Comparison of ENCODE assay signal across 8 mouse cellular contexts in the genomic region with DNA sequence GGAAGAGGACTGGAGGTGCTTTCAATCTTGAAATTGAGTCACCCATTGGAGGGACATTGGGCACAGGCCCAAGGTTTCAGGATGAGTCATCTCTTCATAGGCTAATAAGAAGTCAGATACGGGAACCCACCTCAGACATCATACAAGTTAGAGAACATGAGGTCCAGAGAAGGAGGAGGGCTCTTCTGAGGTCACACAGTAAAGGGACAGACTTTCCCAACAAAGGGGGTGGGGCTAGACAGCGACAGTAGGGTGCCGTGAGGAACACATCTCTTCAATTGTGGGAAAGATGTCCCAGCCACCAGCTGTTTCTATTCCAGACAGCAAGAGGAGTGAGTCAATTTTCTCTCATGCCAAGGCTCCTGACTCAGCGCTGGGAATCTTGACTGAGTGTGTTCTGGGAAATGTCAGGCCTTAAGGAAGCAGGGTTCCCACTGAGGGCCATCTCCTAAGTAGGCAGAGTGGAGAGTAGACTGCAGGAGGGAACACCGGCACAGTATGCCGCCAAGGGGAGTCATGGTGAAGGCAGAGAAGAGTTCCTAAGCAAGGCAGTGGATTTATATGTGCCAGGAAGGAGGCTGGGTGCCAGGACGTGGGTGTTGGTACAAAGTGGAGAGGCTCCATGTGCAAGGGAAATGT. TPM values are rescaled to one million over a fixed set of nuclear protein-coding genes. Genes with fewer than 3 reads are reported as not detected.
DNase-seq lines count a peak whose midpoint lies in the region; ATAC-seq and TF ChIP-seq lines count a peak whose summit lies in the region.

No protein-coding gene starts in this region.

- no peak for ATAC-seq in hindbrain, embryonic 12.5 days (ENCODE audit: low FRiP score)
- no peak for ATAC-seq in hindbrain, embryonic 16.5 days
- ATAC-seq in heart, embryonic 13.5 days (ENCODE audit: extremely low read depth, insufficient number of reproducible peaks, low FRiP score, low TSS enrichment), result no peak

- H3K27me3 ChIP-seq in hindbrain, embryonic 12.5 days, result no peaks in the 10 kb centered on the region
- H3K27me3 ChIP-seq in hindbrain, embryonic 16.5 days (replicated peaks; ENCODE audit: control insufficient read depth, insufficient read depth, low read length), result no peaks in the 10 kb centered on the region
- no peaks in the 10 kb centered on the region for H3K27me3 ChIP-seq in heart, embryonic 13.5 days (replicated peaks)

- 84% methylated on average over 7 of the region's 7 CpGs for WGBS in hindbrain, embryonic 12.5 days
- 71% methylated on average over 7 of the region's 7 CpGs for WGBS in hindbrain, embryonic 16.5 days
- WGBS in heart, embryonic 13.5 days, result 65% methylated on average over 7 of the region's 7 CpGs
- 29% methylated on average over 7 of the region's 7 CpGs for WGBS in olfactory bulb, adult 2 months

- 0 out of 2 replicates have a peak, but pooled peaks cover 4% of the 10 kb centered on the region for H3K36me3 ChIP-seq in hindbrain, embryonic 12.5 days
- no peaks in the 10 kb centered on the region for H3K36me3 ChIP-seq in hindbrain, embryonic 16.5 days (ENCODE audit: control insufficient read depth, insufficient read depth, low read length)
- 0 out of 2 replicates have a peak, but pooled peaks cover 5% of the 10 kb centered on the region for H3K36me3 ChIP-seq in heart, embryonic 13.5 days

- peaks cover 26% of the 10 kb centered on the region for H3K4me1 ChIP-seq in hindbrain, embryonic 12.5 days
- peaks cover 17% of the 10 kb centered on the region for H3K4me1 ChIP-seq in hindbrain, embryonic 16.5 days (ENCODE audit: control insufficient read depth, insufficient read depth, low read depth, low read length)
- H3K4me1 ChIP-seq in heart, embryonic 13.5 days, result peaks cover 30% of the 10 kb centered on the region
- peaks cover 34% of the 10 kb centered on the region for H3K4me1 ChIP-seq in olfactory bulb, adult 2 months (ENCODE audit: control insufficient read depth, insufficient read depth, low read length)

- no peak for TF ChIP-seq CTCF in olfactory bulb, adult 2 months (IDR thresholded peaks at IDR 0.05; ENCODE audit: insufficient read depth, low read depth, low read length)

- H3K9me3 ChIP-seq in hindbrain, embryonic 12.5 days (replicated peaks), result no peaks in the 10 kb centered on the region
- no peaks in the 10 kb centered on the region for H3K9me3 ChIP-seq in hindbrain, embryonic 16.5 days (ENCODE audit: control insufficient read depth, low read length)
- H3K9me3 ChIP-seq in heart, embryonic 13.5 days, result no peaks in the 10 kb centered on the region

- TF ChIP-seq POLR2A in olfactory bulb, adult 2 months (IDR thresholded peaks at IDR 0.05; ENCODE audit: insufficient read depth, low read depth, low read length), result no peak

- DNase-seq in adrenal gland, adult 2 months, result peak; percentile 93
- peak; percentile 66 to 88 for DNase-seq in left cerebral cortex, adult 9 months (ENCODE audit: low spot score in 2 of 2)
- DNase-seq in ovary, postnatal 10 days (ENCODE audit: low spot score), result no peak
- no peak for DNase-seq in B cell, adult 2 months

- H3K4me2 ChIP-seq in hindbrain, embryonic 12.5 days (replicated peaks), result no peak overlapping the region
- H3K4me2 ChIP-seq in hindbrain, embryonic 16.5 days (ENCODE audit: low read length), result no peak overlapping the region
- 0 out of 2 replicates have a peak overlapping the region, but pooled peaks have one; percentile 80 for H3K4me2 ChIP-seq in heart, embryonic 13.5 days

- no peak overlapping the region for H3K9ac ChIP-seq in hindbrain, embryonic 12.5 days
- H3K9ac ChIP-seq in hindbrain, embryonic 16.5 days (ENCODE audit: low read depth, low read length), result no peak overlapping the region
- no peak overlapping the region for H3K9ac ChIP-seq in heart, embryonic 13.5 days

- peak overlapping the region; percentile 86; the same call in 1 of the 2 replicates for H3K27ac ChIP-seq in hindbrain, embryonic 12.5 days
- H3K27ac ChIP-seq in hindbrain, embryonic 16.5 days (ENCODE audit: low read depth, low read length), result no peak overlapping the region
- H3K27ac ChIP-seq in heart, embryonic 13.5 days (replicated peaks), result peak overlapping the region; percentile 45; the same call in 1 of the 2 replicates
- peak overlapping the region; percentile 90 for H3K27ac ChIP-seq in olfactory bulb, adult 2 months (ENCODE audit: insufficient read depth, low read depth, low read length)

- no peak overlapping the region for H3K4me3 ChIP-seq in hindbrain, embryonic 12.5 days
- no peak overlapping the region for H3K4me3 ChIP-seq in hindbrain, embryonic 16.5 days (ENCODE audit: low read length)
- no peak overlapping the region for H3K4me3 ChIP-seq in heart, embryonic 13.5 days
- no peak overlapping the region for H3K4me3 ChIP-seq in olfactory bulb, adult 2 months (ENCODE audit: insufficient read depth, low read depth, low read length)

RNA-seq across cellular contexts. Expression of a gene that starts 1.0 kb away (rescaled TPM):
- polyA plus RNA-seq in hindbrain, embryonic 12.5 days (2016; fragmentation: Nextera tagmentation; extraction: Ambion mirVana), result 23.2 and 24.3 TPM in 2 replicates
- polyA plus RNA-seq in hindbrain, embryonic 16.5 days (2015; fragmentation: Nextera tagmentation; extraction: Ambion mirVana), result 21.8 and 23.9 TPM in 2 replicates
- 10 to 100 TPM; 49.7 to 64.4 TPM for total RNA-seq in adrenal gland, adult 2 months (2021)
- polyA plus RNA-seq in adrenal gland, adult 2 months (2012; rRNA removed), result 175 and 219 TPM in 2 replicates
- polyA plus RNA-seq in heart, embryonic 13.5 days (2015; fragmentation: Nextera tagmentation; extraction: Ambion mirVana), result 10.2 and 12.0 TPM in 2 replicates
- polyA plus RNA-seq in olfactory bulb, adult 2 months (2012; ENCODE audit: insufficient read depth, insufficient read length, low replicate concordance, missing spikeins), result not detected in 2 replicates

RNA-seq across cellular contexts. Expression of a gene that starts 3.4 kb away (rescaled TPM):
- polyA plus RNA-seq in hindbrain, embryonic 12.5 days (2016; fragmentation: Nextera tagmentation; extraction: Ambion mirVana), result 10.2 and 10.7 TPM in 2 replicates
- polyA plus RNA-seq in hindbrain, embryonic 16.5 days (2015; fragmentation: Nextera tagmentation; extraction: Ambion mirVana), result 5.7 and 5.9 TPM in 2 replicates
- total RNA-seq in adrenal gland, adult 2 months (2021), result 10 to 100 TPM; 12.7 to 15.5 TPM
- 10.1 and 10.6 TPM in 2 replicates for polyA plus RNA-seq in adrenal gland, adult 2 months (2012; rRNA removed)
- 2.3 and 3.3 TPM in 2 replicates for polyA plus RNA-seq in heart, embryonic 13.5 days (2015; fragmentation: Nextera tagmentation; extraction: Ambion mirVana)
- polyA plus RNA-seq in olfactory bulb, adult 2 months (2012; ENCODE audit: insufficient read depth, insufficient read length, low replicate concordance, missing spikeins), result not detected in 2 replicates

RNA-seq across cellular contexts. Expression of a gene that starts 26.4 kb away (rescaled TPM):
- polyA plus RNA-seq in hindbrain, embryonic 12.5 days (2016; fragmentation: Nextera tagmentation; extraction: Ambion mirVana), result 60.2 and 63.0 TPM in 2 replicates
- polyA plus RNA-seq in hindbrain, embryonic 16.5 days (2015; fragmentation: Nextera tagmentation; extraction: Ambion mirVana), result 54.4 and 59.5 TPM in 2 replicates
- 10 to 100 TPM in 1 of 2 experiments, 1 to 10 TPM in 1; 5.2 to 13.3 TPM for total RNA-seq in adrenal gland, adult 2 months (2021)
- polyA plus RNA-seq in adrenal gland, adult 2 months (2012; rRNA removed), result 37.2 and 48.0 TPM in 2 replicates
- polyA plus RNA-seq in heart, embryonic 13.5 days (2015; fragmentation: Nextera tagmentation; extraction: Ambion mirVana), result 8.3 and 8.8 TPM in 2 replicates
- not detected in 2 replicates for polyA plus RNA-seq in olfactory bulb, adult 2 months (2012; ENCODE audit: insufficient read depth, insufficient read length, low replicate concordance, missing spikeins)

RNA-seq across cellular contexts. Expression of a gene that starts 35.7 kb away (rescaled TPM):
- 233 and 254 TPM in 2 replicates for polyA plus RNA-seq in hindbrain, embryonic 12.5 days (2016; fragmentation: Nextera tagmentation; extraction: Ambion mirVana)
- 177 and 194 TPM in 2 replicates for polyA plus RNA-seq in hindbrain, embryonic 16.5 days (2015; fragmentation: Nextera tagmentation; extraction: Ambion mirVana)
- 10 to 100 TPM; 72.5 to 93.0 TPM for total RNA-seq in adrenal gland, adult 2 months (2021)
- polyA plus RNA-seq in adrenal gland, adult 2 months (2012; rRNA removed), result 223 and 231 TPM in 2 replicates
- 158 TPM in 2 replicates for polyA plus RNA-seq in heart, embryonic 13.5 days (2015; fragmentation: Nextera tagmentation; extraction: Ambion mirVana)
- not detected in 2 replicates for polyA plus RNA-seq in olfactory bulb, adult 2 months (2012; ENCODE audit: insufficient read depth, insufficient read length, low replicate concordance, missing spikeins)

RNA-seq across cellular contexts. Expression of a gene that starts 36.2 kb away (rescaled TPM):
- 3.2 and 3.9 TPM in 2 replicates for polyA plus RNA-seq in hindbrain, embryonic 12.5 days (2016; fragmentation: Nextera tagmentation; extraction: Ambion mirVana)
- polyA plus RNA-seq in hindbrain, embryonic 16.5 days (2015; fragmentation: Nextera tagmentation; extraction: Ambion mirVana), result 2.7 and 3.7 TPM in 2 replicates
- total RNA-seq in adrenal gland, adult 2 months (2021), result 10 to 100 TPM; 21.6 to 24.9 TPM
- polyA plus RNA-seq in adrenal gland, adult 2 months (2012; rRNA removed), result 24.9 and 25.2 TPM in 2 replicates
- 2.9 and 3.1 TPM in 2 replicates for polyA plus RNA-seq in heart, embryonic 13.5 days (2015; fragmentation: Nextera tagmentation; extraction: Ambion mirVana)
- not detected in 2 replicates for polyA plus RNA-seq in olfactory bulb, adult 2 months (2012; ENCODE audit: insufficient read depth, insufficient read length, low replicate concordance, missing spikeins)

Comparison
In these comparisons a context has a peak if more than half of its experiments do, and no peak if none do; other contexts are left out.
1. DNase-seq: peak in adrenal gland, adult 2 months (single experiment) and left cerebral cortex, adult 9 months (2 of 2); none in ovary, postnatal 10 days (single experiment) and B cell, adult 2 months (0 of 2).